Mouse (Mus musculus) MEL-GATA-1-ER (cell line): ENCODE results near the gene Ppp1r2.
"Not testable (repeated sequence)": the region's sequence is repeated elsewhere in the genome, so short reads cannot be mapped to it uniquely, and the experiment has no call there.

ENCODE experiments used
- DNase-seq: peaks from one replicate; pipeline ENCODE4 v3.0.0-alpha.2; 2012; ENCODE audit warnings: low read depth; ENCODE audit errors: extremely low read depth

The Ppp1r2 gene

GRCm38 (mm10) chr16:31274674-31275460 is at the start of gene Ppp1r2:
TSS of gene Ppp1r2 (minus strand) at chr16:31275277.
- DNase-seq, result peak; percentile 36

DNA sequence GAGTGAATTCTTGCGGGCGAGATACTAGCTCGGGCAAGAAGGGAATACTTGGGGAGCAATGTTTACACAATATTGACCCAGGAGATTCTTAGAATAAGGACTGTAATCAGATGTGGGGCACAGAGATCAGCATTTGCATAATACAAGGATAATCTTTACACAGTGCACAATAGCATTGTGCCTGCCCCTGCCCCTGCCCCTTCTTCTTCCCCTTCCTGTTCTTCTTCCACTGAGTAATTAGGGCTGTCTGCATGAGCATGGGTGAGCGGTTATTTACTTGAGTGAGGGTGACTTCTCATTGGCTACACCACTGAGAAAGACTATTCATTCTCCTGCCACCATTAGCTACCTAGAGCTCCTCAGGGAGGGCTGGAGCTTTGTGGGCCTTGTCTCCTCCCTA is 46.4 kb upstream of the Ppp1r2 start:
- no peak for DNase-seq

- DNase-seq, result no peak
These were observed 45.9 kb upstream of the Ppp1r2 start for GRCm38 (mm10) chr16:31320954-31321353.

DNA sequence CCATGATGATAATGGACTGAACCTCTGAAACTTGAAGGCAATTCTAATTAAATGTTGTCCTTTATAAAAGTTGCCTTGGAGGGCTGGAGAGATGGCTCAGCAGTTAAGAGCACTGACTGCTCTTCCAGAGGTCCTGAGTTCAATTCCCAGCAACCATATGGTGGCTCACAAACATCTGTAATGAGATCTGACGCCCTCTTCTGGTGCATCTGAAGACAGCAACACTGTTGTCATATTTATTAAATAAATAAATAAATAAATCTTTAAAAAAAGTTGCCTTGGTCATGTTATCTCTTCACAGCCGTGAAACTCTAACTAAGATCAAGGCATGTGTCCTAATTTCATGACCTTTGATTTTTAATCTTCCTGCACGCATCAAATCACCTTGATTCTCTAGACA is 44.6 kb upstream of the Ppp1r2 start:
- DNase-seq, result not testable (repeated sequence)

GRCm38 (mm10) chr16:31319316-31319715 is 44.2 kb upstream of the Ppp1r2 start:
- no peak for DNase-seq

GRCm38 (mm10) chr16:31318418-31318817 is 43.3 kb upstream of the Ppp1r2 start:
- no peak for DNase-seq

GRCm38 (mm10) chr16:31316246-31317143 is 41.4 kb upstream of the Ppp1r2 start:
- DNase-seq, result not testable (repeated sequence)

DNA sequence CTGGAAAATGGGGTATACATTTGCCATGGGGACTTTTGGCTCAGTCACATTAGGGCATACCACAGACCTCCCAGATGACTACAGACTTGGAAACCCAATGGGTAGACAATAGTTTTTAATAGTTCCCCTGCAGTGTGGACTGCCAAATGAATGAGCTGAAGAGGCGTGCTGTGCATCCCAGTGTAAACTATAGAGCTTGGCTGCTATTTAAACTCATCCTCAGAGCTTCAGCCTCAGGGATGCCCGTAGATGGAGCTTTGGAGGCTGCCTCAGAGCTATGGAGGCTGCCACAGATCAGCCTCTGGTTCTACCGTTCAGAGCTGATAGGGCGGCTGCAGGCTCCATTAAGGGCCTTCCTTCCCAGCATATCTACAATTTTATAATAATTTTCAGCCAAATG is 40.2 kb upstream of the Ppp1r2 start:
- DNase-seq, result no peak

GRCm38 (mm10) chr16:31314497-31315233 is 39.6 kb upstream of the Ppp1r2 start, which contains the start of gene Apod:
TSS of gene Apod (minus strand) at chr16:31314808.
- DNase-seq, result no peak

DNA sequence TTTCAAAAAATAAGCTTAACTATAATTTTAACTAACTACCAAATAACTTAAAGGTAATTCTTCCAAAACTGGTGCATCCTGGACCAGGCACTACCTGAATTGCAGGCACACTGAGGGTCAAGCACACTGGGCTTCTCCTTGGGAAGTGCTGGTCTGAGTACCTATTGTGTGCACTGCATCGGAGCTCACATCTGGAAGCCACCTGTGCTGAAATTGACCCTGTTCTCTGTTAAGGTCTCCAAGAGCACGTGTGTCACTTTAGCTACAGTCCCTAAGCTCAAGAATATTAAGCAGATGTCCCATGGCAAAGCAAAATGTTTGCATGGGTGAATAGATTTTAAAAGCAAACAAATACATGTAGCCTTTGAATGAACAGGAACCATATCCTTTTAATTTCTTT is 38.5 kb upstream of the Ppp1r2 start:
- DNase-seq, result no peak

- DNase-seq, result no peak
These were observed 37.2 kb upstream of the Ppp1r2 start for GRCm38 (mm10) chr16:31312296-31312695.

GRCm38 (mm10) chr16:31305199-31305919 is 30.3 kb upstream of the Ppp1r2 start:
- no peak for DNase-seq

DNA sequence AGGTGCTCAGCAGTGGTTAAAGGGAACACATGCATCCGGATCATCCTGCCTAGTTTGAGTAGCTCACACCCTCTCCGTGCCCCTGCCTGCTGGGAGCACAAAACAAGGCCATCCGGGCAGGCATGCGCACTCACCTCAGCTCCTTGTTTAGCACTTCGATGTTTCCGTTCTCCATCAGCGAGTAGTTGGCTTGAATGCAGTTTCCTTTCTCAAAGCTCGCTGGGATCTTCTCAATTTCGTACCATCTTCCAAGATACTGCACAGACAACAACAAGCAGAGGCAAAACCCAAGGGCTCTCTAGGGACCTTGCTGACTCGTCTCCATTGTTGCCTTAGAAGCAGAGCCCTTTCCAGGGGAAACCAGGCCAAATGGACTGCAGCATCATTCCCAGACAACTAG is 28.2 kb upstream of the Ppp1r2 start:
- no peak for DNase-seq

DNA sequence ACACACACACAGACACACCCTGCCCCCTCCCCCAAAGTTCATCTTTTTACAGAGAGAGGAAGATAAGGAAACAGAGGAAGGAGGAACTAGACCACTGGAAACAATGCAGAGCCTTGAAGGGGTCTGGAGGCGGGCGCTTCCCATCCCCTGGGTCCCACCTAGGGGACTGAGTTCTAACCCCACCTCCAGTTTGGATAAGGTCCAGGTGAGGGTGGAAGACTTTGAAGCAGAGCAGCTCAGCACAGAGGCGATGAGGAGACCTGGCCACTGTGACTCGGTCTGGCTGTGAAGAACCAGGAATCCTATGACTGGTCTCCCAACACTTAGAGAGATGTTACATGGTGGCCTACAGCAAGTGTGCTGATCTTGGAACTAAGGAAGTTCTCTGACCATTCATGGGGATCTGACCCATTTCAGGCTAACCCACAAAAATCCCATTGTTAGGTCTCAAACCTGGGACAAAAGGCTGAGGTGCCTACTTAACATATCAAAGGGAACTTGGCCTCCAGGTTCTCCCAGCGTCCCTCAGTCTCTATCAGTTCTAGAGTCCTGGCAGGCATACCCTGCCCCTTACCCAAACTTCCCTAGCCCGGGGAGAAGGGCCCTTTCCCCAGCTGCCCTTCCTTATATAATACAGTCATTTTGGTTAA is 25.9 kb upstream of the Ppp1r2 start:
- no peak for DNase-seq

DNA sequence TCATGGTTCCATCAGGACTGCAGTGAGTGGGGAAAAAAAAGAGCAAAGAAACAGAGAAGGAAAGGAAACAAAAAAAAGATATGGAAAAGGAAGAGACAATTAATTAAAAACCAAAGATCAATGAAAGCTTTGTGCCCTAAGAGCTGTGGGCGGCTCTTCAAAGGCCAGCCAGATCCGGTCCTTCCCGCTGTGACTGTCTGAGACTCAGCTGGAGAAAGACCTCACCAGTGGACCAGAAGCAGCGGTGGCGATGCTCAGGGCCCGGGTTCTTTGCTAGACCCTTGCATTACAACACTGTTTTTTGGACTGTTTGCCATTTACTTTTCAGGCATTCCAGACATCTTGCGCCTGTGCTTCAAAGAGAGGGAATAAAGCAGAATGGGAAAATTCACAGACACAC is 25.4 kb upstream of the Ppp1r2 start:
- DNase-seq, result no peak

DNA sequence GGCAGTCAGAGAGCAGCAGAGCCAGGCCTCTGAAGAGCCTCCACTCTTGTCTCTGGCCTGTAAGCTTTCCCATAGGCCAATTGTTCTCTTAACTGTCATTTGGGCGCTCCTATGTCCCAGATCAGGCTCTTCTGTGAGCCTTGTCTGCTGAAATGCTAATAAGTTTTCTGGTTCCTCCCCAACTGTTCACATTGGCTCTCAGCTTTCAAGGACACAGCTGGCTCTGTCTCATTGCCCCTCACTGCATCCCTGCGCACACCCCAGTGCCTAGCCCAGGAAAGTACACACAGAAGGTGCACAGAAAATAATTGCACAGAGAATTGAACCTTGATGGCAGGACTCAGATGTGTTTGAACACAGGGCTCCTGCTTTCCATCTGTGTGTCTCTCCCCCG is 24.9 kb upstream of the Ppp1r2 start:
- DNase-seq, result no peak

DNA sequence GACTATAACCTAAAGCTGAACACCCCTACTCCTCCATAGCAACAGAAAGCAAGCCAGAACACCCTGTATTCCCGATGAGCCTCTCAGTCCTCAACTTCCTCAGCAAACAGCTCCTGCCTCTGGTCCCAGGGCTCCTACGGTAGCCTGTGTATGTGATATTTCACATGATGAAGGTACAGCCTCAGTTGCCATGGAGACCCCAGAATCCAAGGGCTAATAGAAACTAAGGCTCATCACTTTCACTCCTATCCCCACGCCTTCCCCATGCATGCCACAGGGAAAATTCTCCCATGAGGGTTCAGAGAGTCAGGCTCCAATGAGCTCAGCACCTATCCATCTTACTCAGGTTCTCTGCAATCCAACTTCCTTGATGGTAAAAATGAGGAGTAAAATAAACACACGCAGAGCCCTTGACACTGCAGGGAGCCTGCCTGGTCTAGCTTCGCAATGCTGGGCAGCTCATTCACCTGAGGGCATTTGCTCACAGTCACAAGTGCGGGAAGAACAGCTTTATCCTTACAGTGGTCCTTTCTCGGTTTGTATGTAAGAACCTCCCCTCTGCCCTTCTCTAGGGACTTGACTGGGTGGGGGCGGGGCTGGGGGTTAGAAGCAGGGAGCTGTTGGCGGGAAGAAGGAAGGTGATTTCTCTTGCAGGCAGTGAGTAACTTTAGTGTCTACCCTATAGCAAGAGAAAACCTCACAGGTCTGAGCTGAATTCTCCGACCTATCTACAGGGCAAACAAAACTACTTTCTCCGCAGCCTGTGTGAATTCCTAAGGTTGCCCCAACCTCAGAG is 24.3 kb upstream of the Ppp1r2 start:
- no peak for DNase-seq

- no peak for DNase-seq
These were observed 22.0 kb upstream of the Ppp1r2 start for GRCm38 (mm10) chr16:31297113-31297512.

- DNase-seq, result peak; percentile 77
These were observed 18.7 kb upstream of the Ppp1r2 start for GRCm38 (mm10) chr16:31293761-31294160.
